Mouse (Mus musculus) intestine, embryonic 14.5 days (tissue): ENCODE data around the gene Trir. TPM values are rescaled to one million over a fixed set of nuclear protein-coding genes. Genes with fewer than 3 reads are reported as not detected.

Experiments
- ATAC-seq: fragments of 200-750 bp; cut with Nextera tagmentation; replicated peaks from 2 replicates; pipeline ENCODE4 v1.8.0; 2017; ENCODE audit warnings: low read depth, moderate number of reproducible peaks, moderate TSS enrichment, moderate library complexity; ENCODE audit not compliant: low FRiP score, low TSS enrichment
- DNase-seq: peaks from one replicate; pipeline ENCODE4 v3.0.0-alpha.2; 2018; ENCODE audit warnings: low spot score
- H3K27ac ChIP-seq: fragments of 300-500 bp; sonication (generic); 2 replicates; pipeline ENCODE4 v1.5.1; 2014; ENCODE audit warnings: low read depth, mild to moderate bottlenecking, control low read depth
- H3K27me3 ChIP-seq: fragments of 300-500 bp; sonication (generic); replicated peaks from 2 replicates; pipeline ENCODE4 v1.6.1; 2014; ENCODE audit warnings: low read length, control low read depth; ENCODE audit not compliant: control insufficient read depth, insufficient read depth
- H3K36me3 ChIP-seq: fragments of 300-500 bp; sonication (generic); 2 replicates; pipeline ENCODE4 v1.6.1; 2014; ENCODE audit warnings: low read length, control low read depth; ENCODE audit not compliant: control insufficient read depth, insufficient read depth
- H3K4me1 ChIP-seq: fragments of 300-500 bp; sonication (generic); replicated peaks from 2 replicates; pipeline ENCODE4 v1.6.1; 2014; ENCODE audit warnings: low read length, control low read depth, mixed read lengths; ENCODE audit not compliant: control insufficient read depth, insufficient read depth
- H3K4me2 ChIP-seq: fragments of 300-500 bp; sonication (generic); 2 replicates; pipeline ENCODE4 v1.6.1; 2014; ENCODE audit warnings: low read length
- H3K4me3 ChIP-seq: fragments of 300-500 bp; sonication (generic); 2 replicates; pipeline ENCODE4 v1.5.1; 2014; ENCODE audit warnings: low read depth, low read length, control low read depth, mixed read lengths
- H3K9ac ChIP-seq: fragments of 300-500 bp; sonication (generic); 2 replicates; pipeline ENCODE4 v1.6.1; 2014; ENCODE audit warnings: mild to moderate bottlenecking, low read length
- H3K9me3 ChIP-seq: fragments of 300-500 bp; sonication (generic); 2 replicates; pipeline ENCODE4 v1.6.1; 2016; ENCODE audit warnings: low read length, control low read depth; ENCODE audit not compliant: control insufficient read depth
- WGBS: fragments of 180-500 bp; shearing (Covaris S2); extraction: QIAGEN DNeasy Blood & Tissue Kit; methylation state at CpG from one replicate; pipeline ENCODE4 v1.1.7; 2014; 5-methylcytosine and 5-hydroxymethylcytosine counted together
- polyA plus RNA-seq: library from polyadenylated mRNA; unstranded; fragments of >200 nt; fragmentation: Nextera tagmentation; extraction: Ambion mirVana; gene quantifications from 2 replicates; pipeline ENCODE4 v1.2.1, GENCODE M21; 2014

Gene Trir
- 115 and 143 TPM in 2 replicates for polyA plus RNA-seq

DNA sequence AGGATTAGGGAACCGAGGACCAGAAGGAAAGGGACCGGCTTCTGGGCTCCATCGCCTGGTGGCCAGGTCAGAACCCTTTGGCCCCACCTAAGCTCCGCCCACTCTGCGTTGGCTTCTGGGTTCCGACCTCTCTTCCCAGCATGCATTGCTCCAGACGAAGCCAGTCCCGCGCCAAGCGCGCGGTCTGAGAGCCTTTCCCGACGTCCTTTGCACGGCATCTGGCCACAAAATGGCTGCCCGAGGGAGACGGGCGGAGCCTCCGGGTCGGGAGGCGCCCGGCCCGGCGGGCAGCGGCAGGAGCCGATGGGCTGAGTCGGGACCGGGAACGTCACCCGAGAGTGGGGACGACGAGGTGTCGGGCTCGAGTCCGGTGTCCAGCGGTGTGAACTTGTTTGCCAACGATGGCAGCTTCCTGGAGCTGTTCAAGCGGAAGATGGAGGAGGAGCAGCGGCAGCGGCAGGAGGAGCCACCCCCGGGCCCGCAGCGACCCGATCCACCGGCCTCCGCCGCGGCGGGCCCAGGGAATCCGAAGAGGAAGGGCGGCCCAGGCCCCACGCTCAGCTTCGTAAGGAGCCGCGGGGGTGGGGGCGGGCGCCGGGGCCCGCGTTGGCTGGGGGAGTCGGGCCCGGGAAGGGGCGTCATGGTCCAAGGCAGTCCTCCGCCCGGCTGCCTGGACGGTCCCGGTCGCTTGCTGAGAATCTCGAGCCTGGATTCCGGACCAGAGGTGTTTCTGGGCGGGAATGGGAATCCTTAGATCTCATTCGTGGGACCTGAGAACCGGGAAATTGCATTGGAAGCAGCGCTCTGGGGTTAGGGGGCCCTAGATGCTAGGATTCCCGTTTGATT is at the start of gene Trir:
Trir (plus strand) TSS at position 154 of the 846 bp plus-strand sequence.
- H3K27ac ChIP-seq, result peak within 1 kb of the TSS; percentile 89
- peak within 1 kb of the TSS; percentile 93 for H3K4me3 ChIP-seq
- ATAC-seq (peak; percentile 79), DNase-seq (peak; percentile 96)
- peaks cover 49% of the 10 kb centered on the region for H3K36me3 ChIP-seq
- under 1% methylated on average over 75 of the region's 75 CpGs for WGBS
- no peaks in the 10 kb centered on the region for H3K9me3 ChIP-seq
- peak within 1 kb of the TSS; percentile 90 for H3K9ac ChIP-seq
- H3K4me1 ChIP-seq, result peaks cover 28% of the 10 kb centered on the region
- H3K4me2 ChIP-seq, result peak within 1 kb of the TSS; percentile 66
- H3K27me3 ChIP-seq, result no peaks in the 10 kb centered on the region

DNA sequence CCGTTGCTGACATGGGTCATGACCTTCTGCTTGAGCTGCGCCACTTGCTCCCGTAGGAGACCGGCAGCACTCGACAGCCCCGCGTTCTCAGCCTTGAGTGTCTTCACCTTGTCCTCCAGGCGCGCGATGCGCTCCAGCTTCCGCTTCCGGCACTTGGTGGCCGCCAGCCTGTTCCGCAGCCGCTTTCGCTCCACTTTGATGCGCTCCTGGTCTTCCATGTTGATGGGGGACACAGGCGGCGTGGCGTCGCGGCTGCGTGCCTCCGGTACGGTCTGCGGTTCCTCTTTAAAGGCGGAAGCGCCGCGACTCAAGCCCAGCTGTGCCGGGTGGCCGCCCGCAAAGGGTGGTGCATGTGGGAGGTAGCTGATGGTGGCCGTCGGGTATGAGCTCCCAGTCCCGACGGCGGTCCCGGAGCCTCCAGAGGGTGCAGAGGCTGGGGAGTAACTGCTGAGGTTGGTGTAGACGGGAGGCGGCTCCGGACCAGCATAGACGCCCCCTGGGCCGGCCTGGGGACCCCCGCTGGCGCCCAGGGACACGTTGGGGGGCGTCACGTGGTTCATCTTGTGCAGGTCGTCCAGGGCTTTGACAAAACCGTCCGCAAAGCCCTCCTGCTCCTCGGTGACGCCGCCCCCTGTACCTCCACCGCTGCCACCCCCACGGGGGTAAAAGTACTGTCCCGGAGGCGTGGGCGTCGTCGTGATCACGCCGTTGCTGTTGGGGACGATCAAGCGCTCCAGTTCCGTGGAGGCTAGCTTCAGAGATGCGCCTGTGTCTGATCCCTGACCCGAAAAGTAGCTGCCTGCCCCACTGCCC is 49.0 kb upstream of the Trir start:
- ATAC-seq, result no peak
- H3K27me3 ChIP-seq, result peaks cover 8% of the 10 kb centered on the region
- peaks cover 64% of the 10 kb centered on the region for H3K4me1 ChIP-seq
- H3K9me3 ChIP-seq, result no peaks in the 10 kb centered on the region
- H3K36me3 ChIP-seq, result peaks cover 27% of the 10 kb centered on the region
- peak overlapping the region; percentile 67 for H3K9ac ChIP-seq
- WGBS, result 1% methylated on average over 70 of the region's 70 CpGs
- H3K27ac ChIP-seq, result peak overlapping the region; percentile 70
- H3K4me2 ChIP-seq, result peak overlapping the region; percentile 99
- DNase-seq, result peak; percentile 86
- peak overlapping the region; percentile 54 for H3K4me3 ChIP-seq

DNA sequence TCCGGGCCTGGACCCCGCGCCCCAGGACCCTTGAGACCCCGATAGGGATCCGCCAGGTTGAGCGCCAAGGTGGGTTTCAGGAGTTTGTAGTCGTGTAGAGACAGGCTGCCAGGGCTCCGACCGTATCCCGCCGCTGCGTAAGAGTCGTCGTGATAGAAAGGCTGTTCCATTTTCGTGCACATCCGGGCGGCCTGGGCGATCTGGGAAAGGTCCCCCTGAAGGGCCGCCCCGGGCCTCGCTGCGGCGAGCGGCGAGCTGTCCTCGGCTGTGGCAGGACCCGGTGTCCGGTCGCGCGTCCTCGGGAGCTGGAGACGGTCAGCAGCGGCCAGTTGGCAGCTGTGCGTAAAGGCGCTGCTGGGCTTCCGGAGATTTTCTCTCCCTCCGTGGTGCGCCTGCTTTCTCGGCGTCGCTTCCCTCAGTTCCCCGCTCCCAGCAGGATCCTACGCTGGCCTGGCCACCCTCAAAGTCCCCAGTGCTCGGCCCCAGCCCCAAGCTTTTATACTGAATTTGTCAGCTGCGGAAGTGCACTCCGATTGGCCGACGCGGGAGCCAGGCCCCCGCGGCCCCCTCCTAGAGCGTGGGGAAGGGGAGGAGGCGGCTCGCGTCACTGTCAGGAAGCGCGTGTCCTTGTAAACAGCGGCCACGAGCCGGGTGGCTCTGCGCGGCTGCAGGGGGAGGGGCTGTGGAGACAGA is 48.2 kb upstream of the Trir start, which contains the start of gene Junb:
Junb (minus strand) TSS at position 471 of the 693 bp plus-strand sequence.
- peaks cover 19% of the 10 kb centered on the region for H3K36me3 ChIP-seq
- no peaks in the 10 kb centered on the region for H3K9me3 ChIP-seq
- under 1% methylated on average over 63 of the region's 63 CpGs for WGBS
- ATAC-seq (peak; percentile 56), DNase-seq (peak; percentile 94)
- H3K4me3 ChIP-seq, result peak within 1 kb of the TSS; percentile 54
- H3K27ac ChIP-seq, result peak within 1 kb of the TSS; percentile 77
- peaks cover 64% of the 10 kb centered on the region for H3K4me1 ChIP-seq
- peak within 1 kb of the TSS; percentile 67 for H3K9ac ChIP-seq
- H3K4me2 ChIP-seq, result peak within 1 kb of the TSS; percentile 99
- H3K27me3 ChIP-seq, result peaks cover 8% of the 10 kb centered on the region

DNA sequence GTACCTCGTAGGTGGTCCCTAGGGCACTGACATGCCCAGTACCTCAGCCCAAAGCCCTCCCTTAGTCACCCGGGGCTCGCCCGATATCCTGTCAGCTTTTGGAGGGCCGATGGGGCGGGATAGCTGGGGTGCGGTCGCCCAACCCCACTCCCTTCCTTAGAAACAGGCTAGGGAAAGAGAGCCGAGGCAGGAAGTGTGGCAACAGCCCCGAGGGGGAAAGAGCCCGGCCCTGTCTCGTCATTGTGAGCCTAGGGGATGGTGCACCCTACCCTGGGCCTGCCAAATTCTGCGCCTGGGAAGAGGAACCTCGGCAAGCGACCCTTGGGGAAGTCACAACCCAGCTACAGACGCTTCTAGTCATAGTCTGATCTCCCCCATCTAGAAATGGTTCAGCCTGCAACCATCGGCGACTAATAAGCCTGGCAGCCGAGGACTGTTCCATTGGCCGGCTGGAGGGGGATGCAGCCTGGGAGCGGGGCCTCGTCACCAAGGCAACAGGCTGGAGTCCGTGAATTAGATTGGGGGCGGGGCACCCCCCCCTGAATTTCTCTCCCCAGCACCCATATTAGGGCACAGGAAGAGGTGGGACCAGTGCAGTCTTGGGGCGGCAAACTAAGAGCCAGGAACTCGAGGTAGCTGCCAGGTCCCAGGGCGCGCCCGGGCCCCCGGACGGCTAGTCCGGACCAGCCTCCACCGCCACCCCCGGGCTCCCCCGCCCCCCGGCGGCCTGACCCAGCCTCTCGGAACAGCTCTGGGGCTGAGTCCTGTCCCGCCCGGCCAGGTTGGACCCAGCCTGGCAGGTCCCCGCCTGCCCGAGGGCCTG is 46.8 kb upstream of the Trir start:
- Histone ChIP-seq H3K36me3 (peaks cover 6% of the 10 kb centered on the region; the same call in 1 of the 2 replicates), H3K4me2 (peak overlapping the region; percentile 99), H3K4me3 (peak overlapping the region; percentile 54), H3K27ac (peak overlapping the region; percentile 77), H3K9ac (peak overlapping the region; percentile 49), H3K27me3 (peaks cover 8% of the 10 kb centered on the region), H3K4me1 (peaks cover 65% of the 10 kb centered on the region), H3K9me3 (no peaks in the 10 kb centered on the region)
- WGBS, result under 1% methylated on average over 42 of the region's 42 CpGs
- DNase-seq (peak; percentile 94), ATAC-seq (peak; percentile 36)

DNA sequence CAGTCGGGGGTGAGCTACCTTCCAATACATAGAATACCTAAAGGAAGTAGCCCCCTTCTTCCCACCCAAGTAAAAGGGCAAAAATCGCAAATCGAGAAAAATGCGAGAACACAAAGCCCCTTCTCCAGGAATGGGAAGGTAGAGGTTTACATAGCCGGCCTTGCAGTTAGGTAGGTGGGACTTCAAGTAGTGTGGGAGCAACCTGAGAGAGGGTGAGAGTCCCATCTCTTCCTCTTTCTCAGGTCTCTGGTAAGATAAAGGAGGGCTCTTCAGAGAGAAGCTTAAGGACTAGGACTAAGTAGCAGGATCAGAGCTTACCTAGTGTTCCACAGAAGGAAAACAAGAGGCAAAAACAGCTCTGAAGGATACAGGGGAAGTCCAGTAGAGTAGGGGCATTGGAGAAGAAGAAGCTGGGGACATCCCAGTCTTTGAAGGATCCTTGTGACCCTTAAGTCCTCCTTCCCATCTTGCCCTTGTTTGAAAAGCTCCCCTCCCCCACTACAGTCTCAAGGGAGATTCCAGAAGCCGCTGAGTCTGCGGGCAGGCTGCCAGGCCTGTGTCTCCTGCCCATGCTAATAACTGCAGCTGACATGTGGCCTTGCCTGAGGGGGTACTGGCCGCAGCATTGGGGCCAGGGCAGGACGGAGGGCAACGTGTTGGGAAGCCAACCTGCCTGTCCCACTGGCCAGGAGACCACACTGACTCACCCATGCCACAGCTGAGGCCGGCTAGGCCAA is 45.8 kb upstream of the Trir start:
- peaks cover 8% of the 10 kb centered on the region for H3K27me3 ChIP-seq
- DNase-seq (peak; percentile 73), ATAC-seq (no peak)
- no peaks in the 10 kb centered on the region for H3K36me3 ChIP-seq
- H3K27ac ChIP-seq, result peak overlapping the region; percentile 77
- H3K9me3 ChIP-seq, result no peaks in the 10 kb centered on the region
- peak overlapping the region; percentile 49; the same call in 1 of the 2 replicates for H3K9ac ChIP-seq
- no peak overlapping the region for H3K4me3 ChIP-seq
- peaks cover 68% of the 10 kb centered on the region for H3K4me1 ChIP-seq
- peak overlapping the region; percentile 99 for H3K4me2 ChIP-seq
- 34% methylated on average over 11 of the region's 11 CpGs for WGBS

DNA sequence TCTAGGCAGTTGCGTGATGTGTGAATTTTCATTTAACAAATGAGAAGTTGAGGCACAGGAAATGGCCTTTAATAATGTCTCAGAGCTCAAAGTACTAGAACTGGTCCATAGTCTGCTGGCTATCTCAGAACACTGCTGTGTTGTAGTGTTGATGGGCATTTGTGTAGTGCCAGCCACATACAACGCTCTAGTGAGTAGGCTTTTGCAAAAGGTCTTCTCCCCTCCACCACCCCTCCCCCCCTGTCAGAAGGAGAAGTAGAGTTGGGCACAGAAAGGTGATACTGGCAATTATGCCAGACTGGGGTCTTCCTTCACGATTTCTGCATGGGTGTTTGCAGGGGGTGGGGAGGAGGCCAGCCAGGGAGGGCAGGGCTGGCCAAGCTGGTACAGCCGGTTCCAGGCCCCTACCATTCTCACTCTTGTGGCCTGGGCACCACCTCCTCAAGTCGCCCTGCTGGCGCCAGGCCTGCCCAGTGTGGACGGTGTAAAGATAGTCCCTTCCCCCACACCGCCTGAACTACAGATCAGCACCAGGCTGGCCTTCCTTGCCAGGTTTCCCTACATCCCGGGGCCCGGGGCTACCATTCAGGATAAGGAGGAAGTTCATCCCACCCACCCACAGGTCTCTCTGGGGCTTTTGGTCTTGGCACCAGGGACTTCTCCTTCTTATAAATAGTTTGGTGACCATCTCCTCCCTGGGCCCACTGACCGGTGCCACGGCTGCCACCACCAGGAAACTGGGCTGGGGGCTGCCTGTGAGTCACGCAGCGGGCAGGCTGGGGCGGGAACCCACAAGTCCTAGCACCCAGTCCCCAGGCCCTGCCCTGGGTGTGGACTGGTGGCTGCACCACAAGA is 44.8 kb upstream of the Trir start:
- Histone ChIP-seq H3K9me3 (no peaks in the 10 kb centered on the region), H3K27me3 (peaks cover 18% of the 10 kb centered on the region), H3K4me3 (no peak overlapping the region), H3K4me1 (peaks cover 61% of the 10 kb centered on the region), H3K9ac (no peak overlapping the region), H3K4me2 (no peak overlapping the region), H3K36me3 (no peaks in the 10 kb centered on the region), H3K27ac (0 out of 2 replicates have a peak overlapping the region, but pooled peaks have one; percentile 77)
- DNase-seq, result no peak
- 77% methylated on average over 15 of the region's 15 CpGs for WGBS
- ATAC-seq, result no peak
